Mouse (Mus musculus) E14TG2a.4 (cell line): Measurements from ENCODE around the gene Gtdc1.

Experiments
- CTCF ChIP-seq: conservative IDR thresholded peaks from 2 replicates; pipeline ENCODE4 v1.5.1; 2014; ENCODE audit warnings: low read length
- NANOG ChIP-seq: IDR thresholded peaks from 2 replicates; pipeline ENCODE4 v1.6.1; 2014; ENCODE audit warnings: borderline replicate concordance, low read length, mixed read lengths

DNA sequence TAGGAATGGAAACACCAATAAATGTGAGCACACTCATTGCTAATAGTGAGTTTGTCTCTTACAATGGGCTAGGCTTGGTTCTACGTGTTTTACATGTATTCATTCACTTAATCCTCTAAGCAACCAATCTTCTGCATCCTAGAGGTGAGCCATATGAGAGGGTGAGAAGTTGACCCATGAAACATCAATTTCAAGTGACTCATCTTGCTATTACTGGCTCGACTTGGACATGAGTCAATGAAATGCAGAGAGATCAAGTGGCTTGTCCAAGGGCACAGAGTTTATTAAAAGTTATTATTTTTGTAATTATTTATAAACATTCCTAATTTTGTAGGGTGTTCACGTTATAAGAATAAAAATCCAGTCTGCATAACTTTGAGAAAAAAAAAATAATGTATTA is 408.2 kb downstream of the Gtdc1 start:
- no peak for TF ChIP-seq CTCF
- TF ChIP-seq NANOG, result no peak
